ENCODE assay signal across 8 mouse cellular contexts in the genomic region with DNA sequence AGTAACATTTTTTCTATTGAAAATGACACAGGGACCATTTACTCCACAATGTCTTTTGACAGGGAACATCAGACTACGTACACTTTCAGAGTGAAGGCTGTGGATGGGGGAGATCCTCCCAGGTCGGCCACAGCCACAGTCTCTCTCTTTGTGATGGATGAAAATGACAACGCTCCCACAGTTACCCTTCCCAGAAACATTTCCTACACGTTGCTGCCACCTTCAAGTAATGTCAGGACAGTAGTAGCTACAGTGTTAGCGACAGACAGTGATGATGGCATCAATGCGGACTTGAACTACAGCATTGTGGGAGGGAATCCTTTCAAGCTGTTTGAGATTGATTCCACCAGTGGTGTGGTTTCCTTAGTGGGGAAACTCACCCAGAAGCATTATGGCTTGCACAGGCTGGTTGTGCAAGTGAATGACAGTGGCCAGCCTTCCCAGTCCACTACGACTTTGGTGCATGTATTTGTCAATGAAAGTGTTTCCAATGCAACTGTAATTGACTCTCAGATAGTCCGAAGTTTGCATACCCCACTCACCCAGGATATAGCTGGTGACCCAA. TPM values are rescaled to one million over a fixed set of nuclear protein-coding genes. Genes with fewer than 3 reads are reported as not detected.
DNase-seq lines count a peak whose midpoint lies in the region; ATAC-seq lines count a peak whose summit lies in the region.

No protein-coding gene starts in this region.

- H3K9ac ChIP-seq in hindbrain, embryonic 14.5 days: peak overlapping the region; percentile 84
- peak overlapping the region; percentile 80 for H3K9ac ChIP-seq in midbrain, embryonic 15.5 days

- H3K4me3 ChIP-seq in heart, embryonic 10.5 days: peak overlapping the region; percentile 85
- H3K4me3 ChIP-seq in embryonic facial prominence, embryonic 10.5 days: peak overlapping the region; percentile 73
- H3K4me3 ChIP-seq in hindbrain, embryonic 14.5 days (replicated peaks; ENCODE audit: low read length): peak overlapping the region; percentile 56
- peak overlapping the region; percentile 71 for H3K4me3 ChIP-seq in midbrain, embryonic 15.5 days

- no peaks in the 10 kb centered on the region for H3K27me3 ChIP-seq in heart, embryonic 10.5 days (ENCODE audit: insufficient read depth, poor library complexity, severe bottlenecking)
- H3K27me3 ChIP-seq in embryonic facial prominence, embryonic 10.5 days (replicated peaks; ENCODE audit: low read depth, poor library complexity, severe bottlenecking): peaks cover 43% of the 10 kb centered on the region
- H3K27me3 ChIP-seq in hindbrain, embryonic 14.5 days (ENCODE audit: control insufficient read depth, insufficient read depth, low read length): no peaks in the 10 kb centered on the region
- H3K27me3 ChIP-seq in midbrain, embryonic 15.5 days (replicated peaks): no peaks in the 10 kb centered on the region

- no peak for ATAC-seq in hindbrain, embryonic 14.5 days (ENCODE audit: low FRiP score)
- ATAC-seq in midbrain, embryonic 15.5 days (replicated peaks): no peak
- no peak for ATAC-seq in monocyte, adult 5-6 weeks (replicated peaks; ENCODE audit: insufficient number of reproducible peaks, low FRiP score, low TSS enrichment, poor library complexity, severe bottlenecking)

- H3K27ac ChIP-seq in heart, embryonic 10.5 days: peak overlapping the region; percentile 96
- H3K27ac ChIP-seq in embryonic facial prominence, embryonic 10.5 days (replicated peaks): no peak overlapping the region
- no peak overlapping the region for H3K27ac ChIP-seq in hindbrain, embryonic 14.5 days
- H3K27ac ChIP-seq in midbrain, embryonic 15.5 days: no peak overlapping the region

- no peak for DNase-seq in heart, embryonic 10.5 days (ENCODE audit: low spot score)
- DNase-seq in heart, postnatal 4 days: no peak
- DNase-seq in embryonic facial prominence, embryonic 10.5 days (ENCODE audit: low spot score): peak; percentile 11
- no peak for DNase-seq in hindbrain, embryonic 14.5 days (ENCODE audit: low spot score)
- DNase-seq in adrenal gland, postnatal 14 days: no peak
- DNase-seq in urinary bladder, postnatal 25 days (ENCODE audit: low spot score): no peak

- WGBS in heart, embryonic 10.5 days: 17% methylated on average over 8 of the region's 8 CpGs
- WGBS in embryonic facial prominence, embryonic 10.5 days: 30% methylated on average over 8 of the region's 8 CpGs
- 31% methylated on average over 8 of the region's 8 CpGs for whole genome bisulfite sequencing in hindbrain, embryonic 14.5 days
- 31% methylated on average over 8 of the region's 8 CpGs for WGBS in midbrain, embryonic 15.5 days

- no peaks in the 10 kb centered on the region for H3K9me3 ChIP-seq in heart, embryonic 10.5 days
- no peaks in the 10 kb centered on the region for H3K9me3 ChIP-seq in embryonic facial prominence, embryonic 10.5 days
- no peaks in the 10 kb centered on the region for H3K9me3 ChIP-seq in hindbrain, embryonic 14.5 days (ENCODE audit: control insufficient read depth, low read length)
- no peaks in the 10 kb centered on the region for H3K9me3 ChIP-seq in midbrain, embryonic 15.5 days

- H3K4me1 ChIP-seq in heart, embryonic 10.5 days: 0 out of 2 replicates have a peak, but pooled peaks cover 4% of the 10 kb centered on the region
- peaks cover 33% of the 10 kb centered on the region for H3K4me1 ChIP-seq in embryonic facial prominence, embryonic 10.5 days
- H3K4me1 ChIP-seq in hindbrain, embryonic 14.5 days (replicated peaks; ENCODE audit: control insufficient read depth, insufficient read depth, low read length): peaks cover 16% of the 10 kb centered on the region
- H3K4me1 ChIP-seq in midbrain, embryonic 15.5 days: peaks cover 21% of the 10 kb centered on the region

- H3K36me3 ChIP-seq in heart, embryonic 10.5 days: peaks cover 7% of the 10 kb centered on the region; the same call in 1 of the 2 replicates
- H3K36me3 ChIP-seq in embryonic facial prominence, embryonic 10.5 days (replicated peaks): no peaks in the 10 kb centered on the region
- H3K36me3 ChIP-seq in hindbrain, embryonic 14.5 days (replicated peaks; ENCODE audit: control insufficient read depth, insufficient read depth): no peaks in the 10 kb centered on the region
- no peaks in the 10 kb centered on the region for H3K36me3 ChIP-seq in midbrain, embryonic 15.5 days (replicated peaks)

- peak overlapping the region; percentile 86 for H3K4me2 ChIP-seq in hindbrain, embryonic 14.5 days (replicated peaks)
- H3K4me2 ChIP-seq in midbrain, embryonic 15.5 days: peak overlapping the region; percentile 97

RNA-seq across cellular contexts. Expression of a gene that starts 3.5 kb away (rescaled TPM):
- 20.6 and 23.9 TPM in 2 replicates for polyA plus RNA-seq in heart, embryonic 10.5 days (2016; fragmentation: Nextera tagmentation; extraction: Ambion mirVana)
- total RNA-seq in heart, postnatal 4 days (2021): 100 to 1,000 TPM; 148 to 160 TPM
- polyA plus RNA-seq in embryonic facial prominence, embryonic 10.5 days (2016; fragmentation: Nextera tagmentation; extraction: Ambion mirVana): 6.2 and 7.0 TPM in 2 replicates
- 34.4 and 37.5 TPM in 2 replicates for polyA plus RNA-seq in hindbrain, embryonic 14.5 days (2014; fragmentation: Nextera tagmentation; extraction: Ambion mirVana)
- polyA plus RNA-seq in midbrain, embryonic 15.5 days (2015; fragmentation: Nextera tagmentation; extraction: Ambion mirVana): 25.4 and 28.1 TPM in 2 replicates
- total RNA-seq in adrenal gland, postnatal 14 days (2021): 4.6 and 7.6 TPM in 2 replicates
- 0.11 to 0.49 TPM (median 0.19 TPM) in 3 replicates for total RNA-seq in monocyte, adult 5-6 weeks (2017)
